Mouse (Mus musculus): ENCODE measurements around the gene Tbp.
"Not testable (repeated sequence)": the region's sequence is repeated elsewhere in the genome, so short reads cannot be mapped to it uniquely, and the experiment has no call there.

The Tbp gene

DNA sequence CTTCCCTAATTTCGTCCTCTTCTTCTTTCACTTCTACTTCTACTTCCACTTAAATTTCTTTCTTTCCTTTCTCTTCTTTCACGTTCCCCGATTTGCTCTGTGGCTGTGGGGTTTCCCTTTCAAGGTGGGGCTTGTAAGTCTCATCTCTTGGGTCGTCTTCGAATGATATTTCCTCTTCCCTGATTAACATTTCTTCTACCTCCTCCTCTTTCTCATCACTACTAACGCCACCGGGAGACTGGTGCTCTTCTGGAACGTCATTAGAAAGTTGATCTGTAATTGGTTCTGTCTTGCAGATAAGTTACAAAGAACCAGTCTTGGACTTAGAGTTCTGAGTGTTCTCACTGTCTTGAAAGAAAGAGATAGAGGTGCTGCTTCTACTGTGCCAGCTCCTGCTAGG lies 36.3 kb downstream of the Tbp start:
- intact Hi-C loops (cut with DNase I): no loop called here

DNA sequence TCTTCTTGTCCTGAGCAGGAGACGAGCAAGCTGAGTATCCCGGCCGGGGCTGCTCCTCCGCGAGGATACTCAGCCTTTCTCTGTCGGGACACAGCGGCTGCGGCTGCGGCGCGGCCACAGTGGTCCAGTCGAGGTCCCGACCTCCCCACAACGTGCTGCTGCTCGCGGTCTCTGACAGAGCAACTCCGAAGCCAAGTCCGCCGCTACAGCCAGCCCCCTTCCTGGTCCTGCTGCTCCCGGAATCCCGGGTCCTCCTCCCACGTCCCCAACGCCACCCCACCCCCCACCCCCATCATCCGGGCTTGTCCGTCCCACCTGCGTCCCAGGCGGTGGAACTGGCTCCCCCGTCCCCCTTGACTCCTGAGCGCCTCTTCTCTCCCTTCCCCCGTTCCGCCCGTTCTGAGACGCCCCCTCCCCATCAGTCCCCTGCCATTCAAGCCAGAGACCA lies 36.8 kb downstream of the Tbp start:
- intact Hi-C loops (cut with DNase I): no loop called here

DNA sequence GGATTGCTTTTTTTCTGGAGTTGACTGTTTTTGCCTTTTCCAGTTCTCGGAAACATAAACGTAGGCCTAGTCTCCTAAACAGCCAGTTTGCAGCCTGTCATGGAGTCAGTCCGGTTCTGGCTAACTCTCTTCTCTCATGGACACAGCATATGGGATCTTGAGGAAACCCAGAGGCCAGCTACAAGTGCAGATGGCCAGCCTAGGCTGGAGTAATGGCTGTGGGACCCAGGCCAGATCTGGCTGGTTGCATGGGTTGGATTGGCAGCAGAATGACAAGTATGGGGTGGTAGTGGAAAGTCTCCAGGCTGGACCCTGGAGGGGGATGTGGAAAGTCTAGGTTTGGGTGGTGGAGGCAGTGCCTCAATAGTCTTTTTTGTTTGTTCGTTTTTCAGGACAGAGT lies 40.6 kb downstream of the Tbp start:
- intact Hi-C loops (cut with DNase I): no loop called here

DNA sequence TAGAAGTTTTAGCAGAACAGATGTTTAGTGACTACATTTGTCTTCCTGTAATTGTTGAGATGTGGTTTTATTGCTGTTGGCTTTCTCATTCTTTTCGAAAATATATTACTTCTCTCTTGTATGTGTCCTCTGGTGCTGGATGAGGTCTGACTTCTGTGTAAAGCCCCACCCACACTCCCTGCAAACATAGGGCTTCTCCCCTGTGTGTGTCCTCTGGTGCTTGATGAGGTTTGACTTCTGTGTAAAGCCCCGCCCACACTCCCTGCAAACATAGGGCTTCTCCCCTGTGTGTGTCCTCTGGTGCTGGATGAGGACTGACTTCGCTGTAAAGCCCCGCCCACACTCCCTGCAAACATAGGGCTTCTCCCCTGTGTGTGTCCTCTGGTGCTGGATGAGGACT lies 44.2 kb downstream of the Tbp start:
- intact Hi-C loops (cut with DNase I): not testable (repeated sequence)

DNA sequence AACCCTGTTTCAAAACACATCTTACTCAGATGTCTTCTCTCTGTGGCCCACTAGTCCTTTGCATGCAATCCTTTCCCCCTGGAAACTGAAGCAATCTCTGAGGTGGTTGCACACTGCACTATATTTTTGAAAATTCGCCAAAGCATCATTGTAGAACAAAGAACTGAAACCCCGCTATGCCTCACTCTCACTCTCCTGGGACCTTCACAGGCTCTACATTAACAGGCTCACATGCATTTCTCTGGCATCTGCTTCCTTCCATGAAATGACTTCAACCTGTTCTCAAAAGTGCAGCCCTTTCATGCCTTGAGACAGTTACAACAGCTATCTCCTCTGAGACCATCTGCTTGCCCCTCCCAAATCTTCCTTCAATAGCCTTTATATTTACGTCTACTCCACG lies 46.8 kb downstream of the Tbp start:
- intact Hi-C loops (cut with DNase I): no loop called here

DNA sequence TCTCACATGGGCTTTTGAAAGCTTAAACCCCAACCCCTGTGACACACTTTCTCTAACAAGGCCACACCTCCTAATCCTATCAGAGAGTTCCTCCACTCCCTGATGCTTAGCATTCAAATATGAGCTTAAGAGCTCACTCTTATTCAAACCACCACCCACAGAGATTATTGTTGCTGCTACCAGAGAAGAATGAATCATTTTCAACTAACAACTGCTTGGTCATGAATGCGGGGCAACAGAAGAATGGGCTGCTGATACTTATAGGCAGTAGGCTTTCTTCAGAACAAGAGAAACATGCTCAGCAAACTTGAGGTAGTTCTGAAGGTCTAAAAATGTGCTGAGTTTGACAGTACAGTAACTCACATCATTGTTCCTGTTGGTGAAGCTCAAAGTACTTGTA lies 50.0 kb downstream of the Tbp start:
- intact Hi-C loops (cut with DNase I): no loop called here

DNA sequence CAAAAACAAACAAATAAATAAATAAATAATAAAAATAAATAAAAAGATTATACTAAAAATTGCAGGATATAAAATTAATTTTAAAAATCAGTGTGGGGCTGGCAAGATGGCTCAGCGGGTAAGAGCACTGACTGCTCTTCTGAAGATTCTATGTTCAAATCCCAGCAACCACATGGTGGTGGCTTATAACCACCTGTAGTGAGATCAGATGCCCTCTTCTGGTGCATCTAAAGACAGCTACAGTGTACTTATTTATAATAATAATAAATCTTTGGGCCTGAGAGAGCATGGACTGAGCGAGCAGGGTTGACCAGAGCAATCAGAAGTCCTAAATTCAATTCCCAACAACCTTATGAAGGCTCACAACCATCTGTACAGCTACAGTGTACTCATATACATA lies 60.3 kb downstream of the Tbp start:
- intact Hi-C loops (cut with DNase I): loop anchor here (5.0 kb wide), 1 partner anchor 33 kb away; the partner anchor contains the start of gene Pdcd2

DNA sequence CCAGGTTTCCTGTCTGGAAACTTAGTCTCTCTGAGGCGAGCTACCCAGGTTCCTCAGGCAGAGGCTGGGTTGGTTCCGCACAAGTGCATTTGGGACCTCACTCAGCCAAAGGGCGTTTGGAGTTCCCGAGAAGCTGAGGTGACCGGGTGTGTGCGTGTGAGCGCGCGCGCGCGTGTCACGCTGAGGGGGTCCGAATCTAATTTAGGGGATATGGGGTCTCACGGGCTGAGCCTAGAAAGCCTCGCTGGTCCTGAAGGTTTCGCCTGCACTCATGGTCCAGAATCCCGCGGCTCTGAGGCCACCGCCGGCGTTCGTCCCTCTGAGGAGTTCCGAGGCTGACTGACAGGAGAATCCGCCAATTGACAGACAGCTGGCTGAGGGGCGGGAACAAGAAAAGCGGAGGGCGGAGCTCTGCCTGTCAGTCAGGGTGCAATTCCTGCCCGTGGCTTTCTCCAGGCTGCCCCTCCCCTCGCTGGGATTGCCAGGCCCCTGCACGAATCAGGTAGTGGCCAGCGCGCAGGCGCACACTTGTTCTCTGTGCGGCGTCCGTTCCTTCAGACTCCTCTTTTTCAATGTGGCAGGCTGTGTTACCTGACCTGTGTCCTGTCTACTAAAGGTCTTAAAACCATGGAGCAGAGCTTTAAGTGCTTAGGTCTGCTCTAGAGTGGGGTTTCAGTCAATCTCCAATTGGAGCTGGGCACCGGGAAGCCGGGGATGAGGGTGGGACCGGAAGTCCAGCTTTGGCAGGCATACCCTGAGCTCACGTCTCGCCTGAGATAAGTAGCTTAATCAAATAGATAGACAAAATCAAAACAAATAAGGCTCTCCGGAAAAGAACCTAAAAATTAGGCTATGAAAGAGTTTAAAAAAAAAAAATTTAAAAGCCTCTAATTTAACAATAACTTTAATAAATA lies 64.6 kb downstream of the Tbp start, which contains the start of gene Prdm9:
Gene Prdm9 (minus strand): TSS at position 341 of the 914 bp plus-strand sequence.
- intact Hi-C loops (cut with DNase I): loop anchor here (5.0 kb wide), 1 partner anchor 37 kb away; the partner anchor contains the start of gene Pdcd2

DNA sequence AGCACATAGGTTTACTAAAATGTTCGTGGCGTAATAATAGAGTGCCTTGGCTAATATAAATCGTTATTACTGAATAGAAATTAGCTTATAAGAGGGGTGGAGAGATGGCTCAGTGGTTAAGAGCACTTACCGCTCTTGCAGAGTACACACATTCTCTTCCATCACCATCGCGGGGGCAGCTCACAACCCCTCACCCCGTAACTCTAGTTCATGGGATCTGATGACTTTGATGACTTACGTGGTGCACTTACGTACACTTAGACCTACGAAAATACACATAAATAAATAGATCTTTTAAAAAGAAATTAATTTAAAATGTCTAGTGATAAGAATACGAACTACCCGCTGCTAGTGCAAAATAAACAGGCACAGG lies 65.2 kb downstream of the Tbp start:
- intact Hi-C loops (cut with DNase I): loop anchor here (5.0 kb wide), 1 partner anchor 38 kb away; the partner anchor contains the start of gene Pdcd2

DNA sequence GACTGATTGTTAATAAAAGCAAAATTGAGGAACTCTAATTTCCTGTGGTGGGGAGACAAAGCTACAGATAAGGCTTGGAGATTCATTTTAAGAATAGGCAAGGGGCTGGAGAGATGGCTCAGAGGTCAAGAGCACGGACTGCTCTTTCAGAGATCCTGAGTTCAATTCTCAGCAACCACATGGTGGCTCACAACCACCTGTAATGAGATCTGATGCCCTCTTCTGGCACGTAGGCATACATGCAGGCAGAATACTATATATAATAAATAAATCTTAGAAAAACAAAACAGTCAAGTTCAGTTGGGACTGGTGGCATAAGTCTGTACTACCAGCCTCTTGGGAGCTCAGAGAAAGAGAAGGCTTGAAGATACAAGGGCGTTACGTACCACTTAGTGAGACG lies 67.2 kb downstream of the Tbp start:
- intact Hi-C loops (cut with DNase I): no loop called here

DNA sequence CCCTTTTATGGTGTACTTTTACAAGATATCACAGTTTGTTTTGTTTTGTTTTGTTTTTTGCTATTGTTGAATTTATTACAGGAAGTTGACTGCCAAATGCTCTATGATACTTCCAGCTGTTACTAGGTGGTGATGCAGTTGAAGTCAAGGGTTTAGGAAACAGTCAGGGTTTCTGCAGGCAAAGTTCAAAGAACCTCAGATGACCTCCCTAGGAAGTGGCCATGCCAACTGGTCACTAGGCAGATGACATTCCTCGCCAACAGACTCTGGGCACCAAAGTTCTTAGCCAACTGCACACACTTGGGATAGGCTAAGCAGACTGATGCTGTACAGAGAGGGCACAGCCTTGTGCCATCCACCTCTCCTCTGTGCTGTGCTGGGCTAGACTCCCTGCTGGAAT lies 75.4 kb downstream of the Tbp start:
- intact Hi-C loops (cut with DNase I): no loop called here

DNA sequence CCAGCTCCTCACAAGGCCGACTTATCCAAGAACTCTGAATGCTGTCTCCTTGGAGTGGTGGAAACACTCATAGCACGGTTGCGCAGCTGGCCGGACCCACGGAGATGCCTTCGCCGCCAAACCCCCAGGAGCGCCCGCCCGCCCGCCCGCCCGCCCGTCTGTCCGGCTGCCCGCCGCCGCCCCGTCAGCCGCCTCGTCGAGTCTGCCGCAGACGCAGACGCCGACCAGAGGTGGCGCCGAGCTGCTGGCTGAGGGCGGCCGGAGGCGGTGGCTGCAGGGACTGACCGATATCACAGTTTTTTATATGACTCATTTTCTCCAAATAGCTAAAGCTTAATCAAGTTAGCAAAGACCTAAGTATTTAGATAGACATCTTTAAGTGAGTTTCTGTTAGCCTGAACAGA lies 77.6 kb downstream of the Tbp start:
- intact Hi-C loops (cut with DNase I): no loop called here

Measured in adrenal gland (tissue).